Mouse (Mus musculus) testis, adult 2 months (tissue): Measurements from ENCODE around the gene Micu1.

Source experiments
- CTCF ChIP-seq: fragments of 200-500 bp; IDR thresholded peaks from 2 replicates; pipeline ENCODE4 v1.5.1; 2012; ENCODE audit warnings: low read depth, mild to moderate bottlenecking, inconsistent platforms, low read length, moderate library complexity; ENCODE audit not compliant: control insufficient read depth, insufficient read depth, insufficient replicate concordance
- POLR2A ChIP-seq: fragments of 200-500 bp; IDR thresholded peaks from 2 replicates; pipeline ENCODE4 v1.6.1; 2012; ENCODE audit warnings: low read depth, mild to moderate bottlenecking, inconsistent platforms, low read length, moderate library complexity; ENCODE audit not compliant: control insufficient read depth

GRCm38 (mm10) chr10:59903170-59903569 lies 200.9 kb downstream of the Micu1 start:
- TF ChIP-seq POLR2A, result no peak
- no peak for TF ChIP-seq CTCF
